Mouse (Mus musculus) liver, embryonic 11.5 days (tissue): ENCODE results near the gene Gm42674. TPM values are rescaled to one million over a fixed set of nuclear protein-coding genes. Genes with fewer than 3 reads are reported as not detected.

Source experiments
- polyA plus RNA-seq: library from polyadenylated mRNA; unstranded; fragments of >200 nt; fragmentation: Nextera tagmentation; extraction: Ambion mirVana; gene quantifications from 2 replicates; pipeline ENCODE4 v1.2.1, GENCODE M21; 2014

The Gm42674 gene
- polyA plus RNA-seq, 1 experiment from 2014 or later: not detected

Other genes with a start within 250 kb of the Gm42674 start
- 6.4 and 6.7 TPM in 2 replicates for gene Slc27a3, start 212.0 kb upstream of the Gm42674 start, polyA plus RNA-seq
- gene Ints3, start 168.3 kb upstream of the Gm42674 start, polyA plus RNA-seq: 34.0 and 35.2 TPM in 2 replicates
- 8.0 and 9.2 TPM in 2 replicates for gene Npr1, start 136.0 kb upstream of the Gm42674 start, polyA plus RNA-seq
- gene Ilf2, start 125.8 kb upstream of the Gm42674 start, polyA plus RNA-seq: 169 and 174 TPM in 2 replicates
- gene Snapin, start 110.9 kb upstream of the Gm42674 start, polyA plus RNA-seq: 44.9 and 46.4 TPM in 2 replicates
- 78.2 and 86.3 TPM in 2 replicates for gene Chtop, start 92.4 kb upstream of the Gm42674 start, polyA plus RNA-seq
- gene S100a1, start 87.5 kb upstream of the Gm42674 start, polyA plus RNA-seq: 16.5 and 21.9 TPM in 2 replicates
- gene S100a13, start 87.5 kb upstream of the Gm42674 start, polyA plus RNA-seq: 21.4 and 22.7 TPM in 2 replicates
- gene S100a14, start 75.0 kb upstream of the Gm42674 start, polyA plus RNA-seq: not detected in 2 replicates
- gene S100a16, start 64.7 kb upstream of the Gm42674 start, polyA plus RNA-seq: 52.5 and 58.1 TPM in 2 replicates
- not detected in 2 replicates for gene S100a3, start 41.3 kb upstream of the Gm42674 start, polyA plus RNA-seq
- not detected in 2 replicates for gene S100a2, start 11.7 kb upstream of the Gm42674 start, polyA plus RNA-seq
- 0.69 and 0.77 TPM in 2 replicates for gene S100a4, start 1.9 kb downstream of the Gm42674 start, polyA plus RNA-seq
- gene S100a5, start 6.6 kb downstream of the Gm42674 start, polyA plus RNA-seq: not detected in 2 replicates
- gene S100a6, start 11.0 kb downstream of the Gm42674 start, polyA plus RNA-seq: 13.9 and 14.6 TPM in 2 replicates
- not detected in 2 replicates for gene S100a7a, start 52.1 kb downstream of the Gm42674 start, polyA plus RNA-seq
- gene S100a8, start 67.1 kb downstream of the Gm42674 start, polyA plus RNA-seq: 140 and 141 TPM in 2 replicates
- 93.3 and 95.1 TPM in 2 replicates for gene S100a9, start 93.8 kb downstream of the Gm42674 start, polyA plus RNA-seq
- not detected in 2 replicates for gene Pglyrp4, start 125.0 kb downstream of the Gm42674 start, polyA plus RNA-seq
- gene Gm5849, start 176.0 kb downstream of the Gm42674 start, polyA plus RNA-seq: not detected in 2 replicates